Mouse (Mus musculus) midbrain, embryonic 13.5 days (tissue): ENCODE data around the gene Bcar3. TPM values are rescaled to one million over a fixed set of nuclear protein-coding genes. Genes with fewer than 3 reads are reported as not detected.
A peak's percentile ranks its signal among the peaks of the same experiment; 100 is the strongest.

Experiments used
- ATAC-seq: fragments of 200-750 bp; cut with Nextera tagmentation; 2 replicates; pipeline ENCODE4 v1.8.0; 2017; ENCODE audit warnings: mild to moderate bottlenecking, moderate TSS enrichment, moderate library complexity
- H3K27ac ChIP-seq: fragments of 300-500 bp; sonication (generic); 2 replicates; pipeline ENCODE4 v1.5.1; 2015; ENCODE audit warnings: inconsistent platforms, mild to moderate bottlenecking, moderate library complexity
- H3K27me3 ChIP-seq: fragments of 300-500 bp; sonication (generic); 2 replicates; pipeline ENCODE4 v1.6.1; 2015; ENCODE audit warnings: mild to moderate bottlenecking, inconsistent platforms
- H3K36me3 ChIP-seq: fragments of 300-500 bp; sonication (generic); 2 replicates; pipeline ENCODE4 v1.6.1; 2015; ENCODE audit warnings: mild to moderate bottlenecking, inconsistent platforms
- H3K4me1 ChIP-seq: fragments of 300-500 bp; sonication (generic); replicated peaks from 2 replicates; pipeline ENCODE4 v1.6.1; 2015; ENCODE audit warnings: inconsistent platforms
- H3K4me2 ChIP-seq: fragments of 300-500 bp; sonication (generic); replicated peaks from 2 replicates; pipeline ENCODE4 v1.6.1; 2015; ENCODE audit warnings: moderate library complexity, mild to moderate bottlenecking, inconsistent platforms
- H3K4me3 ChIP-seq: fragments of 300-500 bp; sonication (generic); replicated peaks from 2 replicates; pipeline ENCODE4 v1.5.1; 2015; ENCODE audit warnings: mild to moderate bottlenecking, inconsistent platforms
- H3K9ac ChIP-seq: fragments of 300-500 bp; sonication (generic); replicated peaks from 2 replicates; pipeline ENCODE4 v1.6.1; 2015; ENCODE audit warnings: mild to moderate bottlenecking, inconsistent platforms
- H3K9me3 ChIP-seq: fragments of 300-500 bp; sonication (generic); 2 replicates; pipeline ENCODE4 v1.6.1; 2016; ENCODE audit warnings: mild to moderate bottlenecking, inconsistent platforms
- WGBS: fragments of 180-500 bp; shearing (Covaris S2); methylation state at CpG from one replicate; pipeline ENCODE4 v1.1.7; 2015; 5-methylcytosine and 5-hydroxymethylcytosine counted together
- polyA plus RNA-seq: library from polyadenylated mRNA; unstranded; fragments of >200 nt; fragmentation: Nextera tagmentation; extraction: Ambion mirVana; gene quantifications from 2 replicates; pipeline ENCODE4 v1.2.1, GENCODE M21; 2015

The Bcar3 gene
- polyA plus RNA-seq, 1 experiment from 2014 or later = 8.0 TPM

- Histone ChIP-seq H3K4me1 (peaks cover 27% of the 10 kb centered on the region), H3K9me3 (no peaks in the 10 kb centered on the region), H3K4me2 (no peak overlapping the region), H3K27ac (no peak overlapping the region), H3K27me3 (no peaks in the 10 kb centered on the region), H3K4me3 (no peak overlapping the region), H3K9ac (no peak overlapping the region), H3K36me3 (no peaks in the 10 kb centered on the region)
- ATAC-seq = no peak
- 83% methylated on average over 5 of the region's 5 CpGs for WGBS
Observed at GRCm38 (mm10) chr3:122433975-122434626, 140.2 kb downstream of the Bcar3 start.

DNA sequence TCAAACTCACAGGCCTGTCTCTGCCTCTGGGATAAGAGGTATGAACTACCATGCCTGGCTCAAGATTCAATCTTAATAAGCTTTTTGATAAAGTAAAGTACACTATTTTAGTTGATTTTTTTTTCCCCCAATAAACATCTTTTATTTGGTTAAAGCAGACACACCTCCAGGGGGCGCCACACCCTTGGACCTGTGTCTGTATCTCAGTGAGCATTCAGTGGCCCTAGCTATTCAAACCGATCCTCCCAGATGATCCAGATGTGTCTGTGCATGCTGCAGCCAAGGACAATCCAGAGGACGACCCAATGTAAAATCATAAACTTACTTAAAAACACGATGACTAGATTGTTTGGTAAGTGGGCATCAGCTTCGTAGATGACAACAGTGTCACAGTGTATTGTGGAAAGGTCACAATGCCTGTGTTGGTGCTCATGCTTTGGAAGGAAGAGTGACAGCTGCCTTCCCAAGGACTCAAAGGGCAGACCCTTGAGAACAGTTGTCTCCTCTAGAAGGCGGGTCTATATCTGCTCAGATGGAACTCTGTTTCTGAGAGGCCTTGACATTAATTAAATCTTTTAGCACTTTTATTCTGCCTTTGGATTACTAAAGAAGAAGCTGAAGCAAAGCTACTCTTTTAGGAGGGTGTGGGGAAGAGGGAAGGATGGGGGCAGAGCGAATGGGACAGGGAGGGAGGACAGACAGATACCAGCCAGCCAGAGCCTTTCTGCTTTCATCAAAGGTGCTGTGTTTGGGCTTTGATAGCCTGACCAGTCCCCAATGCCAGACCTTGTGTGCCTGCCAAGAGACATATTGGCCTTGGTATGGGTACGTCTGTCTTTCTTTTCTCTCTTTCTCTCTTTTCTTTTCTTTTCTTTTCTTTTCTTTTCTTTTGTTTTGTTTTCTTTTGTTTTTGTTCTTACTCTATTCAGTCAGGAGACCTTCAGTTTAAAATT lies 141.3 kb downstream of the Bcar3 start:
- Histone ChIP-seq H3K27ac (no peak overlapping the region), H3K4me1 (peaks cover 27% of the 10 kb centered on the region), H3K9me3 (no peaks in the 10 kb centered on the region), H3K4me3 (no peak overlapping the region), H3K4me2 (no peak overlapping the region), H3K36me3 (no peaks in the 10 kb centered on the region), H3K9ac (no peak overlapping the region), H3K27me3 (no peaks in the 10 kb centered on the region)
- no peak for ATAC-seq
- WGBS = 70% methylated on average over 8 of the region's 8 CpGs

- no peak overlapping the region for H3K27ac ChIP-seq
- ATAC-seq = 0 out of 2 replicates have a peak, but pooled peaks have one; percentile 43
- H3K4me2 ChIP-seq = no peak overlapping the region
- H3K9me3 ChIP-seq = no peaks in the 10 kb centered on the region
- 48% methylated on average over 7 of the region's 7 CpGs for WGBS
- no peaks in the 10 kb centered on the region for H3K36me3 ChIP-seq
- H3K4me1 ChIP-seq = peaks cover 21% of the 10 kb centered on the region
- H3K4me3 ChIP-seq = no peak overlapping the region
- H3K27me3 ChIP-seq = no peaks in the 10 kb centered on the region
- H3K9ac ChIP-seq = no peak overlapping the region
Observed at GRCm38 (mm10) chr3:122438143-122438825, 144.3 kb downstream of the Bcar3 start.

GRCm38 (mm10) chr3:122445696-122446095 lies 151.8 kb downstream of the Bcar3 start:
- WGBS = 91% methylated on average over 11 of the region's 11 CpGs
- Histone ChIP-seq H3K36me3 (no peaks in the 10 kb centered on the region), H3K9me3 (no peaks in the 10 kb centered on the region), H3K4me1 (no peaks in the 10 kb centered on the region), H3K27me3 (no peaks in the 10 kb centered on the region), H3K4me3 (no peak overlapping the region), H3K9ac (no peak overlapping the region), H3K4me2 (no peak overlapping the region), H3K27ac (no peak overlapping the region)
- no peak for ATAC-seq

- Histone ChIP-seq H3K36me3 (no peaks in the 10 kb centered on the region), H3K4me3 (no peak overlapping the region), H3K27me3 (no peaks in the 10 kb centered on the region), H3K9me3 (no peaks in the 10 kb centered on the region), H3K9ac (no peak overlapping the region), H3K4me1 (no peaks in the 10 kb centered on the region), H3K4me2 (no peak overlapping the region), H3K27ac (no peak overlapping the region)
- no peak for ATAC-seq
- WGBS = 84% methylated on average over 8 of the region's 8 CpGs
Observed at GRCm38 (mm10) chr3:122446678-122447077, 152.7 kb downstream of the Bcar3 start.

- 98% methylated on average over 13 of the region's 13 CpGs for WGBS
- no peak overlapping the region for H3K9ac ChIP-seq
- no peak overlapping the region for H3K27ac ChIP-seq
- no peaks in the 10 kb centered on the region for H3K4me1 ChIP-seq
- H3K9me3 ChIP-seq = no peaks in the 10 kb centered on the region
- H3K4me3 ChIP-seq = no peak overlapping the region
- H3K36me3 ChIP-seq = no peaks in the 10 kb centered on the region
- no peaks in the 10 kb centered on the region for H3K27me3 ChIP-seq
- no peak overlapping the region for H3K4me2 ChIP-seq
- ATAC-seq = no peak
Observed at GRCm38 (mm10) chr3:122448196-122448595, 154.3 kb downstream of the Bcar3 start.

DNA sequence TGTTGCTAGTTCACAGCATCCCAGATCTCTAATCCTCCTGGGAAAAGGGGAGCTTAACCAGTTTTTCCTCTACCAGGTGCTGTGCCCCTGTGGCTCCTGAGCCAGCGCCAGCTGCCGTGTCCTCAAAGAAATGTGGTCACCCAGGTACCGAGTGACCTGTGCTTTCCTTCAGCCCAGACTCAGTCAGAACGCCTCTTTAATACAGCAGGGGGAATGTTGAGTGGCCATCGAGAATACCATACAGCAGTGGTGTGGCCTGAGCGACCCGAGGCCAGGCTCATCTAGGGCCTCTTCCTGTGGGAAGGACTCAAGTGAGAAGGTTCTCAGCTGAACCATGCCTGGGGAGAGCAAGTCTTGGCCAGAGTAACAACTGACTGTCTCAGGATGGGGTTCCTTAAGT lies 156.1 kb downstream of the Bcar3 start:
- H3K4me2 ChIP-seq = no peak overlapping the region
- H3K4me3 ChIP-seq = no peak overlapping the region
- no peaks in the 10 kb centered on the region for H3K36me3 ChIP-seq
- WGBS = 92% methylated on average over 7 of the region's 7 CpGs
- H3K4me1 ChIP-seq = no peaks in the 10 kb centered on the region
- ATAC-seq = no peak
- H3K9ac ChIP-seq = no peak overlapping the region
- H3K9me3 ChIP-seq = no peaks in the 10 kb centered on the region
- H3K27ac ChIP-seq = no peak overlapping the region
- H3K27me3 ChIP-seq = no peaks in the 10 kb centered on the region

- ATAC-seq = no peak; the same call in 1 of the 2 replicates
- Histone ChIP-seq H3K9me3 (no peaks in the 10 kb centered on the region), H3K36me3 (0 out of 2 replicates have a peak, but pooled peaks cover 2% of the 10 kb centered on the region), H3K27ac (no peak overlapping the region), H3K4me2 (no peak overlapping the region), H3K4me3 (no peak overlapping the region), H3K4me1 (peaks cover 14% of the 10 kb centered on the region), H3K9ac (no peak overlapping the region), H3K27me3 (no peaks in the 10 kb centered on the region)
- 89% methylated on average over 11 of the region's 11 CpGs for WGBS
Observed at GRCm38 (mm10) chr3:122453875-122454274, 159.9 kb downstream of the Bcar3 start.

- Histone ChIP-seq H3K4me2 (no peak overlapping the region), H3K4me1 (peaks cover 24% of the 10 kb centered on the region), H3K27me3 (no peaks in the 10 kb centered on the region), H3K36me3 (0 out of 2 replicates have a peak, but pooled peaks cover 2% of the 10 kb centered on the region), H3K4me3 (no peak overlapping the region), H3K9ac (no peak overlapping the region), H3K27ac (no peak overlapping the region), H3K9me3 (no peaks in the 10 kb centered on the region)
- ATAC-seq = no peak
- WGBS = 89% methylated on average over 4 of the region's 4 CpGs
Observed at GRCm38 (mm10) chr3:122456156-122456555, 162.2 kb downstream of the Bcar3 start.

GRCm38 (mm10) chr3:122456807-122457206 lies 162.9 kb downstream of the Bcar3 start:
- Histone ChIP-seq H3K27me3 (no peaks in the 10 kb centered on the region), H3K36me3 (0 out of 2 replicates have a peak, but pooled peaks cover 2% of the 10 kb centered on the region), H3K4me1 (peaks cover 31% of the 10 kb centered on the region), H3K4me3 (no peak overlapping the region), H3K9me3 (no peaks in the 10 kb centered on the region), H3K27ac (no peak overlapping the region), H3K9ac (no peak overlapping the region), H3K4me2 (no peak overlapping the region)
- no peak for ATAC-seq
- 71% methylated on average over 4 of the region's 4 CpGs for WGBS

DNA sequence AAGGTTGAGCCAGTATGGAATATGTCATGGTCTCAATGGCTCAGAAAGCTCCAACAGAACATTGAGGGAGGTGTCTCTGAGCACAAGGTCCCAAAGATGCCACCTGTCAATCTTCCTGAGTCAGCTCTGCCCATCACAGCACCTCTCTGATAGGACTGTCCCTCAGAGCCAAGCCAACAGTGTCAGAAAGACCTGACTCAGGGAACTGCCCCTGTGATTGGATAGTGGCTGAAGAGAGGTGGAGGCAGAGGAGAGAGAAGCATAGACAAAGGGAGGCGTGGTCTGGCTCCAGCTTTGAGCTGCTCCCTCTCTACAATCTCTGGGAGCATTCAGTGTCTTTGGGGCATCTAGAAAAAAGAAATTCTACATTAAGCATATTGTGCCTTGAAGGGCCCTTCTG lies 163.8 kb downstream of the Bcar3 start:
- no peak overlapping the region for H3K4me2 ChIP-seq
- no peak overlapping the region for H3K27ac ChIP-seq
- H3K27me3 ChIP-seq = no peaks in the 10 kb centered on the region
- H3K4me3 ChIP-seq = no peak overlapping the region
- H3K4me1 ChIP-seq = peaks cover 40% of the 10 kb centered on the region
- no peak overlapping the region for H3K9ac ChIP-seq
- WGBS = 22% methylated on average over 1 of the region's 1 CpGs
- ATAC-seq = no peak
- no peaks in the 10 kb centered on the region for H3K9me3 ChIP-seq
- H3K36me3 ChIP-seq = 0 out of 2 replicates have a peak, but pooled peaks cover 2% of the 10 kb centered on the region

DNA sequence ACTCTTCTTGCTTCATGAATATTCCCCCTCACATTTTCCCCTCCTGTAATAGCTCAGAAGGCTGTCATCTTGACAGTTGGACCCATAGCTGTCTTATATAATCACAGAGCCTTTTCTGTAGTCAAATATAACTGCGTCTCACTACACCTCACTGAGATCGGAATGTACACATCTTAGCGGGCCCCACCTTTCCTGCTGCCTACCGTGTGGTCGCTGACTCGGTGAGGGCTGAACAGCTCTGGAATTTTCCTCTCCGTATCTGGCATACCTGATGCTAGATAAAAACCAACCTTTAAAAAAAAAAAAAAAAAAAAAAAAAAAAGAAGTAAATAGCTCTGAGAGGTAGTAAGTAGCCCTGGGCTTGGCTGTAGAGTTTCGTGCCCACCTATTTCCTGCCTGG lies 164.8 kb downstream of the Bcar3 start:
- ATAC-seq = no peak
- WGBS = 84% methylated on average over 8 of the region's 8 CpGs
- Histone ChIP-seq H3K27me3 (no peaks in the 10 kb centered on the region), H3K27ac (no peak overlapping the region), H3K36me3 (0 out of 2 replicates have a peak, but pooled peaks cover 2% of the 10 kb centered on the region), H3K4me3 (no peak overlapping the region), H3K4me2 (no peak overlapping the region), H3K9me3 (no peaks in the 10 kb centered on the region), H3K4me1 (peaks cover 47% of the 10 kb centered on the region), H3K9ac (no peak overlapping the region)
